Mouse (Mus musculus): ENCODE results near the gene Dll3. TPM values are rescaled to one million over a fixed set of nuclear protein-coding genes. Genes with fewer than 3 reads are reported as not detected.

The Dll3 gene
- polyA plus RNA-seq, 1 experiment from 2014 or later: 5.7 TPM

DNA sequence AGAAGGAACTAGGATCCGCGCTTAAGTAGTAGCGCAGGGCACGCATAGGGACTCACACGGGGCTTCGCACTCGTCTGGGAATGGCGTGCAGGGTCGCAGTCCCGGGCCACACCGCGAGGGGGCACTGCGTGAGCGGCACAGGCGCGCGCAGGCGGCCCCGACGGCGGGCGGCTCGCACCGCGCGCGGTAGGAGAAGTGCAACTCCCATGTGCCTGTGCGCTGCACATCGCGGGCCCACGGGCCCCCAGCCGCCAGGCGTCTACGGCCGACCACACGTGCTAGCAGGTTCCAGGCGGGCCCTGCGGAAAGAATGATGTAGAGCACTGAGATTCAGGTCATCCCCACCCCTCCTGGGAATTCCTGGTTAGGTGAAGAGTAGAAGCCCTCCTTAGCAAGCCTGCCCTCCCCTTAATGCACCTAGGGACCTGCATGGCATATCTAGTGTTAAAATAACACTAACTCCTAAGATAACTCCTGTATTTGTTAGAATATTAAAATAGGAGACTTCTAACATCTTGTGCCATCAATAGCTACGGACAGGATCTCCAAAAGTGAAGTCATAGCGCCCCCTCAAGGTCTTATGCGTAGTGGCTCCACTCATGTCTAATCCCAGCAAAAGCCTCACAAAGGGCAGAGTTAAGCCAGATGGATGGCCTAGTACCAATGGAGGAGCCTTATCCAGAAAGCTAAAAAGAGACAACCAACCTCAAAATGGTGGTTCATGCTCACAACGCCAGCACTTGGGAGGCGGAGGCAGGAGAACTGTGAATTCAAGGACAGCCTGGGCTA, 3.0 kb downstream of the Dll3 start:
- Histone ChIP-seq H3K4me1 (replicated peaks) (peaks cover 18% of the 10 kb centered on the region), H3K27ac (no peak overlapping the region), H3K9me3 (no peaks in the 10 kb centered on the region), H3K4me3 (replicated peaks) (0 out of 2 replicates have a peak overlapping the region, but pooled peaks have one; percentile 1), H3K36me3 (no peaks in the 10 kb centered on the region), H3K9ac (peak overlapping the region; percentile 26; the same call in 1 of the 2 replicates), H3K27me3 (replicated peaks) (peaks cover 53% of the 10 kb centered on the region), H3K4me2 (replicated peaks) (peak overlapping the region; percentile 45)
- ATAC-seq: no peak; the same call in 1 of the 2 replicates
- 18% methylated on average over 43 of the region's 43 CpGs for WGBS

DNA sequence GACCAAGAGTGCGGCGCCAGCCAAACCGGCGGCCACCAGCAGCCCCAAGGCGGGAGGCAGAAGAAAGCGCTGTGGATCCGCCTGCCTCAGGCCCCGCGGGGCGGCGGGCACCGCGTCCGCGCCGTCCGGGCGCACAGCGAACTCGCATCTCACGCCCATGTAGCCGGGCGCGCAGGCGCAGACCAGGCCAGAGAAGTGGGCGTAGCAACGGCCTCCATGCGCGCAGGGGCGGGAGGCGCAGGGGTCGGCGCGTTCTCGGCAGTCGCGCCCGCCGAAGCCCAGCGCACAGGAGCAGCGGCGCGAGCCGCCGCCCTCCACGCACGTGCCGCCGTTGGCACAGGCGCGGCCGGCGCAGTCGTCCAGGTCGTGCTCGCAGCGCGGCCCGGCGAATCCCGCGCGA, 7.6 kb downstream of the Dll3 start:
- ATAC-seq: peak; percentile 82
- H3K27me3 ChIP-seq (replicated peaks): peaks cover 65% of the 10 kb centered on the region
- 3% methylated on average over 58 of the region's 63 CpGs for WGBS

DNA sequence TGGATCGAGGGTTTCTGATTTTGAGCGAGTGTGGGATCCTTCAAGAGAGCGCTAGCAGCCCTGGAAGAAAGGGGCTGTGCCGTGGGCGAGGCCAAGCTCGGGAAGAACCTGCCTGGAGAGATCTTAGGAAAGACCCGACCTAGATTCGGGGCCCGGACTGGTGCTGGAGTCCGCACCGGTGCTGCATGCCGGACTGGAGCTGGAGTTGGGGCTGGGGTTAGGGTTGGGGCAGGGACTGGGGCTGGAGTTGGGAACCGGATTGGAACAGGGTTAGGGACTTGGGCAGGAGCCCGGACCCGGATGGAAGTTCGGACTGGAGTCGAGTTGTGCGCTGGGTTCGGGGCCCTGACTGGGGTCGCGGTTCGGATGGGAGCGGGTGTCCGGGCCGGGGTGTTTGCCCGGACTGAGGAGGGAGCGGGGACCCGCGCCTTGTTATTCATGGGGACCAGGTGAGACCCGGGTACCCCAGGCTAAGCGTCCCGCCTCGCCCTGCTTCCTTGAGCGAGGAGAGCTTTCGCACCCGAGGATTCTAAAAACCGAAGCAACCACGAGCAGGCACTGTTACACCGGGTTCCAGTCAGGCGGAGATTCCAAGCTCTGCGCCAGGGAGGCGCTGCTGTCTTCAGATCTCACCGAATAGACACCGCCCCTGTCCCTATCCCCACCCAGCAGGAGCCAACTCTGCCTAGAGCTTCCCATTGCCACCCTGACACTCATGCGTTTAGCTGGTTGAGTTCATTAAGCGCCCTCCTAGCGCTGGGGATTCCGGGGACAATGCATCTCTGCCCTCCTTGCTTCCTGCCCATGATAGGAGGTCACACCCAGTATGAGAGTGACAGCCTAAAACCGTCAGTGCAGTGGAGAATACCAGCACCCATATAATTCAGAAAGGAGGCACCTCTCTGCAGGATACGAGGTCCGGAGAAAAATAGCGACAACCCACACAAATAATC, 11.1 kb downstream of the Dll3 start, which contains the start of gene Selenov:
Selenov (minus strand) TSS at position 549 of the 953 bp plus-strand sequence.
- H3K9me3 ChIP-seq: no peaks in the 10 kb centered on the region
- H3K36me3 ChIP-seq: no peaks in the 10 kb centered on the region
- 0 out of 2 replicates have a peak within 1 kb of the TSS, but pooled peaks have one; percentile 21 for H3K9ac ChIP-seq
- ATAC-seq: peak; percentile 40
- H3K27me3 ChIP-seq (replicated peaks): peaks cover 62% of the 10 kb centered on the region
- no peak within 1 kb of the TSS for H3K27ac ChIP-seq
- H3K4me1 ChIP-seq (replicated peaks): peaks cover 17% of the 10 kb centered on the region
- peak within 1 kb of the TSS; percentile 66 for H3K4me2 ChIP-seq (replicated peaks)
- WGBS: under 1% methylated on average over 52 of the region's 52 CpGs
- H3K4me3 ChIP-seq (replicated peaks): peak within 1 kb of the TSS; percentile 29

More for the DNA sequence above, 7.6 kb downstream of the Dll3 start:
- Histone ChIP-seq H3K9me3 (no peaks in the 10 kb centered on the region), H3K4me3 (replicated peaks) (peak overlapping the region; percentile 56), H3K36me3 (no peaks in the 10 kb centered on the region), H3K27ac (no peak overlapping the region), H3K4me1 (replicated peaks) (peaks cover 21% of the 10 kb centered on the region), H3K4me2 (replicated peaks) (peak overlapping the region; percentile 94), H3K9ac (peak overlapping the region; percentile 41)

DNA sequence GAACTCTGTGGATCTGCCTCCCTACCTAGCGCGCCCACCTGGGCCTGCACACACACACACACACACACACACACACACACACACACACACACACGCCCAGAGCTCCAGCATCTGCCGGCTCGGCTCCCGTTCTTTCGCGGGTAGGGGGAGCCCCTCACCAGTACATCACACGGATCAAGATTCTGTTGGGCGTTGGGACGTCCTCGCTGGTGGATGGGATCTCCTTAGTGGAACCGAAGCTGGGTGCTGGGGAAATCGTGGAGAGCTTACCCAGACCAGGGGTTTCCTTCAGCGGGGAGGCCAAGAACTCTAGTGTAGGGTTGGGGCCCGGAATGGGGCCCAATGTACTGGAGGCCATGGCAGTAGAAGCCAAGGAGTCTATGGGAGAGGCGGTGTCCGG, 11.9 kb downstream of the Dll3 start:
- 2% methylated on average over 18 of the region's 18 CpGs for WGBS
- H3K4me3 ChIP-seq (replicated peaks): peak overlapping the region; percentile 29
- no peaks in the 10 kb centered on the region for H3K36me3 ChIP-seq
- no peak for ATAC-seq
- H3K27ac ChIP-seq: no peak overlapping the region
- H3K27me3 ChIP-seq (replicated peaks): peaks cover 62% of the 10 kb centered on the region
- peaks cover 17% of the 10 kb centered on the region for H3K4me1 ChIP-seq (replicated peaks)
- no peaks in the 10 kb centered on the region for H3K9me3 ChIP-seq
- H3K9ac ChIP-seq: 0 out of 2 replicates have a peak overlapping the region, but pooled peaks have one; percentile 21
- peak overlapping the region; percentile 66 for H3K4me2 ChIP-seq (replicated peaks)

DNA sequence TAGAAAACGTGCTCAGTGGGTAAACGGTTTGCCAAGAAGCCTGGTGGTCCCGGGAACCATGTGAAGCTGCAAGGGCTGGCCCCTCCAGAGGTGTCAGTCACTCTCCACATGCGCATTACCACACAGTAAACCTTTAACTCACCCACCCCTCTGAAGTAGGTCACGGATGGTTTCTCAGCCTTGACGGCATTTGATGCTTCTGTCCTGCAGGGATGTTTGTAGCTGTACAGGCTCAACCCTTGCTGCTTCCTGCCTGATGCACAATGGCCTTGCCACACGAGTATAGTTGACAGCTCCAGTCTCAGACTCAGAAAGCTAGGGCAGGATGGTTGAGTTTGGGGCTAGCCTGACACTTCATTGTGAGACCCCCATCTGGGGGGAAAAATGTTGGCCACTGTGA, 21.4 kb downstream of the Dll3 start:
- no peaks in the 10 kb centered on the region for H3K36me3 ChIP-seq
- no peak for ATAC-seq
- H3K4me3 ChIP-seq (replicated peaks): no peak overlapping the region
- H3K27me3 ChIP-seq (replicated peaks): no peaks in the 10 kb centered on the region
- H3K4me2 ChIP-seq (replicated peaks): no peak overlapping the region
- H3K4me1 ChIP-seq (replicated peaks): peaks cover 7% of the 10 kb centered on the region
- H3K9ac ChIP-seq: no peak overlapping the region
- H3K27ac ChIP-seq: no peak overlapping the region
- no peaks in the 10 kb centered on the region for H3K9me3 ChIP-seq
- 76% methylated on average over 7 of the region's 7 CpGs for WGBS

- peaks cover 7% of the 10 kb centered on the region for H3K4me1 ChIP-seq (replicated peaks)
- no peak overlapping the region for H3K27ac ChIP-seq
- 84% methylated on average over 7 of the region's 7 CpGs for WGBS
- H3K4me2 ChIP-seq (replicated peaks): peak overlapping the region; percentile 94
- peak overlapping the region; percentile 68 for H3K4me3 ChIP-seq (replicated peaks)
- no peaks in the 10 kb centered on the region for H3K9me3 ChIP-seq
- H3K36me3 ChIP-seq: no peaks in the 10 kb centered on the region
- peak overlapping the region; percentile 80 for H3K9ac ChIP-seq
- no peaks in the 10 kb centered on the region for H3K27me3 ChIP-seq (replicated peaks)
- ATAC-seq: no peak
These were observed 23.8 kb downstream of the Dll3 start for GRCm38 (mm10) chr7:28278279-28278652.

- Histone ChIP-seq H3K4me3 (replicated peaks) (peak within 1 kb of the TSS; percentile 68), H3K36me3 (no peaks in the 10 kb centered on the region), H3K9ac (peak within 1 kb of the TSS; percentile 80), H3K27ac (peak within 1 kb of the TSS; percentile 52), H3K27me3 (replicated peaks) (no peaks in the 10 kb centered on the region), H3K9me3 (no peaks in the 10 kb centered on the region), H3K4me2 (replicated peaks) (peak within 1 kb of the TSS; percentile 94), H3K4me1 (replicated peaks) (peaks cover 7% of the 10 kb centered on the region)
- WGBS: 3% methylated on average over 68 of the region's 68 CpGs
- peak; percentile 89 for ATAC-seq
These were observed 24.3 kb downstream of the Dll3 start, which contains the start of gene Eid2b for GRCm38 (mm10) chr7:28277615-28278278. Gene Eid2b, plus strand, starts transcription at chr7:28277739.

DNA sequence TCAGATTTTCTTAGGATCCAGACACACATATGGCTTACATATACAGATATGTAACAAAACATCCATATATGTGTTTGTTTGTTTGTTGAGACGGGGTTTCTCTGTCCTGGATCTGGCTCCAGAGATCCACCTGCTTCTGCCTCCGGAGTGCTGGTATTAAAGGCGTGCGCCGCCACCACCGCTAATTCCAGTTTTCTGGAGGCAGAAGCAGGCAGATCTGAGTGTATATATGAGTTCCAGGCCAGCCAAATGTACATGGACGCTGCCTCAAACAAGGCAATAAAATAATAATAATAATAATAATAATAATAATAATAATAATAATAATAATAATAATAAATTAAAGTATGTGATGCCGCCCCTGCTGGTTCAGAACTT, 24.8 kb downstream of the Dll3 start:
- peak; percentile 36; the same call in 1 of the 2 replicates for ATAC-seq
- Histone ChIP-seq H3K27ac (no peak overlapping the region), H3K9ac (no peak overlapping the region), H3K4me1 (replicated peaks) (peaks cover 7% of the 10 kb centered on the region), H3K9me3 (no peaks in the 10 kb centered on the region), H3K4me2 (replicated peaks) (no peak overlapping the region), H3K36me3 (no peaks in the 10 kb centered on the region), H3K4me3 (replicated peaks) (no peak overlapping the region), H3K27me3 (replicated peaks) (no peaks in the 10 kb centered on the region)
- WGBS: 53% methylated on average over 8 of the region's 8 CpGs

- no peak overlapping the region for H3K4me2 ChIP-seq (replicated peaks)
- H3K9ac ChIP-seq: no peak overlapping the region
- no peak overlapping the region for H3K27ac ChIP-seq
- no peak for ATAC-seq
- WGBS: 74% methylated on average over 3 of the region's 3 CpGs
- H3K27me3 ChIP-seq (replicated peaks): no peaks in the 10 kb centered on the region
- no peaks in the 10 kb centered on the region for H3K9me3 ChIP-seq
- no peak overlapping the region for H3K4me3 ChIP-seq (replicated peaks)
- peaks cover 4% of the 10 kb centered on the region; the same call in 1 of the 2 replicates for H3K36me3 ChIP-seq
- no peaks in the 10 kb centered on the region for H3K4me1 ChIP-seq (replicated peaks)
These were observed 30.3 kb downstream of the Dll3 start for GRCm38 (mm10) chr7:28271761-28272160.

- H3K27me3 ChIP-seq (replicated peaks): no peaks in the 10 kb centered on the region
- no peaks in the 10 kb centered on the region for H3K9me3 ChIP-seq
- no peak overlapping the region for H3K27ac ChIP-seq
- no peak for ATAC-seq
- 95% methylated on average over 12 of the region's 12 CpGs for WGBS
- H3K36me3 ChIP-seq: peaks cover 4% of the 10 kb centered on the region; the same call in 1 of the 2 replicates
- no peak overlapping the region for H3K9ac ChIP-seq
- no peak overlapping the region for H3K4me3 ChIP-seq (replicated peaks)
- no peaks in the 10 kb centered on the region for H3K4me1 ChIP-seq (replicated peaks)
- 0 out of 2 replicates have a peak overlapping the region, but pooled peaks have one; percentile 83 for H3K4me2 ChIP-seq (replicated peaks)
These were observed 32.7 kb downstream of the Dll3 start for GRCm38 (mm10) chr7:28269355-28269754.

GRCm38 (mm10) chr7:28268576-28268975, 33.5 kb downstream of the Dll3 start:
- H3K36me3 ChIP-seq: peaks cover 4% of the 10 kb centered on the region; the same call in 1 of the 2 replicates
- peak overlapping the region; percentile 83 for H3K4me2 ChIP-seq (replicated peaks)
- H3K4me3 ChIP-seq (replicated peaks): peak overlapping the region; percentile 88
- no peaks in the 10 kb centered on the region for H3K4me1 ChIP-seq (replicated peaks)
- no peaks in the 10 kb centered on the region for H3K27me3 ChIP-seq (replicated peaks)
- 0 out of 2 replicates have a peak, but pooled peaks have one; percentile 2 for ATAC-seq
- H3K27ac ChIP-seq: peak overlapping the region; percentile 88; the same call in 1 of the 2 replicates
- WGBS: 28% methylated on average over 16 of the region's 16 CpGs
- H3K9ac ChIP-seq: peak overlapping the region; percentile 98
- H3K9me3 ChIP-seq: no peaks in the 10 kb centered on the region
